Mouse (Mus musculus) liver, postnatal 0 days (tissue): ENCODE results near the gene Mzf1.
A peak's percentile ranks its signal among the peaks of the same experiment; 100 is the strongest.

Experiments
- CTCF ChIP-seq: sonication (generic); IDR thresholded peaks from 2 replicates; pipeline ENCODE4 v1.5.1; 2016; ENCODE audit warnings: antibody characterized with exemption, low read depth
- EP300 ChIP-seq: IDR thresholded peaks from 2 replicates; pipeline ENCODE4 v1.6.1; 2016; ENCODE audit warnings: antibody characterized with exemption, low read depth, mild to moderate bottlenecking

DNA sequence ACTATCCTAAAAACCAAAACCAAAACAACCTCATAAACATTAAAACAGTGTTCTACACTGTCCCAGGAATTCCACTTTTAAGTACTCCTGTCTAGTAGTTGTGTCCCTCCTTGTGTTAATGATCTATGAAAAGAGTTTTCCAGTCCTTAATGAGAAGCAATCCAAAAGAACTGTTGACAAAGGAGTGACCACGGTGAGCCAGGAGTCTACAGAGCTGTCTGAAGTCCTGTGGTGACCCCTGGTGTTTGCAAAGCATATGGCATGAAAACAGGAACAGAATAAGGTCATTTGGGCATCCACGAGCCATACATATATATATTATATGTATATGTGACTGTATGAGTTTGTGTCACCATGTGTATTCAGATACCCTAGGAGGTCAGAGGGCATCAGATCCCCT, 8.5 kb downstream of the Mzf1 start:
- peak; percentile 92 for TF ChIP-seq CTCF
- TF ChIP-seq EP300: no peak
